Mouse (Mus musculus): ENCODE results near the gene Ifit2.

Gene Ifit2

GRCm38 (mm10) chr19:34550534-34551223 is at the start of gene Ifit2:
Gene Ifit2 (plus strand): TSS chr19:34550694.
- DNase-seq (ENCODE audit: low spot score): peak; percentile 71

- DNase-seq (ENCODE audit: low spot score): peak; percentile 61
These were observed 49.7 kb upstream of the Ifit2 start for GRCm38 (mm10) chr19:34500763-34501162.

- DNase-seq (ENCODE audit: low spot score): no peak
These were observed 45.3 kb upstream of the Ifit2 start for GRCm38 (mm10) chr19:34505161-34505721.

GRCm38 (mm10) chr19:34510717-34511116 is 39.8 kb upstream of the Ifit2 start:
- no peak for DNase-seq (ENCODE audit: low spot score)

- no peak for DNase-seq (ENCODE audit: low spot score)
These were observed 39.0 kb upstream of the Ifit2 start for GRCm38 (mm10) chr19:34511528-34511927.

GRCm38 (mm10) chr19:34515681-34516080 is 34.8 kb upstream of the Ifit2 start:
- no peak for DNase-seq (ENCODE audit: low spot score)

- no peak for DNase-seq (ENCODE audit: low spot score)
These were observed 34.1 kb upstream of the Ifit2 start for GRCm38 (mm10) chr19:34516346-34516745.

- no peak for DNase-seq (ENCODE audit: low spot score)
These were observed 33.3 kb upstream of the Ifit2 start for GRCm38 (mm10) chr19:34517197-34517596.

- no peak for DNase-seq (ENCODE audit: low spot score)
These were observed 32.5 kb upstream of the Ifit2 start for GRCm38 (mm10) chr19:34517812-34518594.

GRCm38 (mm10) chr19:34518786-34519185 is 31.7 kb upstream of the Ifit2 start:
- no peak for DNase-seq (ENCODE audit: low spot score)

- no peak for DNase-seq (ENCODE audit: low spot score)
These were observed 30.8 kb upstream of the Ifit2 start for GRCm38 (mm10) chr19:34519646-34520045.

GRCm38 (mm10) chr19:34520051-34520450 is 30.4 kb upstream of the Ifit2 start:
- DNase-seq (ENCODE audit: low spot score): no peak

- no peak for DNase-seq (ENCODE audit: low spot score)
These were observed 29.1 kb upstream of the Ifit2 start for GRCm38 (mm10) chr19:34521361-34521760.

GRCm38 (mm10) chr19:34521978-34522377 is 28.5 kb upstream of the Ifit2 start:
- no peak for DNase-seq (ENCODE audit: low spot score)

GRCm38 (mm10) chr19:34523106-34523725 is 27.3 kb upstream of the Ifit2 start:
- DNase-seq (ENCODE audit: low spot score): no peak

GRCm38 (mm10) chr19:34524646-34525045 is 25.8 kb upstream of the Ifit2 start:
- DNase-seq (ENCODE audit: low spot score): no peak

- DNase-seq (ENCODE audit: low spot score): no peak
These were observed 24.1 kb upstream of the Ifit2 start for GRCm38 (mm10) chr19:34526321-34526923.

GRCm38 (mm10) chr19:34526941-34527682 is 23.4 kb upstream of the Ifit2 start, which contains the start of gene Lipa:
Gene Lipa (minus strand): TSS chr19:34527474.
- DNase-seq (ENCODE audit: low spot score): peak; percentile 96

GRCm38 (mm10) chr19:34532061-34532751 is 18.3 kb upstream of the Ifit2 start:
- DNase-seq (ENCODE audit: low spot score): no peak

- no peak for DNase-seq (ENCODE audit: low spot score)
These were observed 11.1 kb upstream of the Ifit2 start for GRCm38 (mm10) chr19:34539422-34539821.

GRCm38 (mm10) chr19:34546211-34546610 is 4.3 kb upstream of the Ifit2 start:
- no peak for DNase-seq (ENCODE audit: low spot score)
